Mouse (Mus musculus): ENCODE measurements around the gene Adap1. TPM values are rescaled to one million over a fixed set of nuclear protein-coding genes. Genes with fewer than 3 reads are reported as not detected.
"Not testable (repeated sequence)": the region's sequence is repeated elsewhere in the genome, so short reads cannot be mapped to it uniquely, and the experiment has no call there.

Adap1 gene
- total RNA-seq, 2 experiments from 2014 or later = 229 to 237 TPM

DNA sequence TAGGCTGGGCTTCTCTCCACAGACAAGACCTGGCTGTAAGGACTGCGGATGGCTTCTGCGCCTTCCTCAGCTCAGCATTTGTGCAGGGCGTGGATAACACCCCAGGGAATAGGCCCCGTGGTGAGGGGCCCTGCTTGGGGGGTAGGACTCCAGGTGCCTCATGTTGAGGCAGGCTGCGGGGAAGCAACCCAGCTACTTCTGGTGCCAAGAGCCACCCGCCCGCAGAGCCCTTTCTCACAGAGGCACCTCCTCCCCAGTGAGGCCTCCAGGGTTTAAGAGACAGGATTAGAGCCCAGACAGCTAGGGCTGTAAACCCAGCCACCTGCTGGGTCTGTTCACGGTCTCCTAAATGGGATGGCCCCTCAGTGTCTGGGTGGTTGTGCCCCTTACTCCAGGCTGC, 26.2 kb upstream of the Adap1 start:
- no peak for DNase-seq (ENCODE audit: low spot score in 2 of 2)

- no peak for DNase-seq (ENCODE audit: low spot score in 2 of 2)
These were observed 25.7 kb upstream of the Adap1 start, which contains the start of gene Cox19 for GRCm38 (mm10) chr5:139351134-139351533. Gene Cox19, minus strand, starts transcription at chr5:139351418.

DNA sequence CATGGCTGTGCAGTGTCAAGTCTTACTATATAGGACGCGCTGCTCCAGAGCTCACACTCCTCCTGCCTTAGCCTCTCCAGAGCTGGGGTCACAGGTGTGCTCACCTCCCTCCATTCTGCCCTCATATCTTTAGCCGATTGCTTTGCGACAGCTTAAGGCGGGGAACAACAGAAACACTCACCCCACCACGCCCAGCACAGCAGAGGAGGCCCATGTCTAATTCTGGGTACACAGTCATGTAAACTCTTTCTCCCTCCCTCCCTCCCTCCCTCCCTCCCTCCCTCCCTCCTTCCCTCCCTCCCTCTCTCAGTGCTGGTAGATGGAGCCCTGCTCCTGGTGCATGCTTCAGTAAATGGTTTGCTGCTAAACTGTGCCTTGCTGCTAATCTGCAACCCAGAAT, 24.3 kb upstream of the Adap1 start:
- no peak for DNase-seq (ENCODE audit: low spot score in 2 of 2)

GRCm38 (mm10) chr5:139347225-139347624, 21.8 kb upstream of the Adap1 start:
- DNase-seq (ENCODE audit: low spot score in 2 of 2) = no peak

DNA sequence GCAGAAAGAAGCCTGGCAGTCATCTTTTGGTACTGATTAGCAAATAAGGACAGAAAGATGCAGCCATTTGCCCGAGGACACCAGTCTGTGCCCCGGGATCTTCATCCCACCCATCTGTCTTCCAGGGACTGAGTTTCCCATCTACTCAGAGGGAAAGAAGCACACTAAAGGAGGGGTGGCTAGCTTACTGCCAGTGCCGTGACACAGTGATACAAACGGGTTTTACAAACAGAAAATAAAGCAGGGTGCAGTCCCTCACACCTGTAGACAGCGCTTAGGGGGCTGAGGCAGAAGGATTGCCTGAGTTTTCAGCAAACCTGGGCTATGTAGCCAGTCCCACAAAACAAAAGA, 19.9 kb upstream of the Adap1 start:
- DNase-seq (ENCODE audit: low spot score in 2 of 2) = no peak

DNA sequence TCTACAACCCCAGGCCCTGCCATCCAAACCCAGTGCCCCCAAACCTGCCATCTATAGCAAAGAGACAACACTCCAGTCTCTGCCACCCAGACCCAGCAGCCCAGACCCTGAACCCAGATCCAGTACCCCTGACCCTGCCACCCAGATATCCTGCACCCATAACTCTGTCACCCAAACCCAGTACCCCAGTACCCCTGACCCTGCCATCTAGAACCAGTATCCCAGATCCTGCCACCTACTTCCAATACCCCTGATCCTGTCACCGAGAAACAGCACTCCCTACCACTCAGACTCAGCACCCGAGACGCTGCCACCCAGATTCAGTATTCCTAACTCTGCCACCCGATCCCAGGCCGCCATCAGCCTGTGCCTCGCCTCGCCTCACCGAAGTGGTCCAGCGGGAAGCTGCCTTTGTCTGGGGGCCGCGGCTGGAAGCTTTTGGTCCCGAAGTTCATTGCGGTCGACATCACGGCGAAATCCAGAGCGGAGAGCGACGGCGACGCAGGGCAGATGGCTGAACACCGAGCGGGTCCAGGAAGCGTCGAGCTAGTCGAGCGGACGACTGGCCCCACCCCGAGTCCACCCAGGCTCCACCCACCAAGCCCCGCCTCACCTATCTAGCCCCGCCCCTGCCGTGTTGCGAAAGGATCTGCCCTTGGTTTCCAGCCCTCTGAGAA, 19.4 kb upstream of the Adap1 start:
- peak; percentile 87 to 91 for DNase-seq (ENCODE audit: low spot score in 2 of 2)

GRCm38 (mm10) chr5:139344021-139344686, 18.7 kb upstream of the Adap1 start:
- peak; percentile 67 to 78 for DNase-seq (ENCODE audit: low spot score in 2 of 2)

GRCm38 (mm10) chr5:139338891-139339290, 13.5 kb upstream of the Adap1 start:
- no peak for DNase-seq (ENCODE audit: low spot score in 2 of 2)

- no peak for DNase-seq (ENCODE audit: low spot score in 2 of 2)
These were observed 13.0 kb upstream of the Adap1 start for GRCm38 (mm10) chr5:139338403-139338802.

DNA sequence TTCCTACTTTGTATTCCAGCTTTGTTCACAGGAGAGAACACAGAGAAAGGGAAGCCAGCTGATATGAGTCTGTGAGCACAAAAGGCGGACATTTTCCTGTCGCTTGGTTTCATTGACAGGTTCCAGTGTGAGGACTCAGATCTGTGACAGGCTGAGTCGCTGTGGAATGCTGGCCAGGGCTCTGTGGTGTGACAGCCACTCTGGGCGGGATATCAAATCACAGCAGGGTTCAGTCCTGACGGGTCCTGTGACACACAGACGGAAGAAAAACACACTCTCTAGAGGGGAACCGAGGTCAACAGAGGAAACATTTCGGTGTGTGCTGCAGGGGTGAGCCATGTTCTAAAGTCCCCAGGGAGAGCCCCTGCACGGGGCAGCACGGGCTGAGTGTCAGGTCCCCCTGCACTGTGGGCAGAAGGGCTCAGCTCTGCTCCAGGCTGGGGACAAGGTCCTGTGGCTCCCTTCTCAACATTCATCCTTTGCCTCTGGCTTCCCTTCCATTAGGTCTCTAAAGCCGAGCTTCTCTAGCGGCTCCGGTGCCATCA, 12.5 kb upstream of the Adap1 start:
- no peak for DNase-seq (ENCODE audit: low spot score in 2 of 2)

- DNase-seq (ENCODE audit: low spot score in 2 of 2) = no peak
These were observed 10.2 kb upstream of the Adap1 start for GRCm38 (mm10) chr5:139335634-139336033.

GRCm38 (mm10) chr5:139334394-139334793, 9.0 kb upstream of the Adap1 start:
- DNase-seq (ENCODE audit: low spot score in 2 of 2) = not testable (repeated sequence)

DNA sequence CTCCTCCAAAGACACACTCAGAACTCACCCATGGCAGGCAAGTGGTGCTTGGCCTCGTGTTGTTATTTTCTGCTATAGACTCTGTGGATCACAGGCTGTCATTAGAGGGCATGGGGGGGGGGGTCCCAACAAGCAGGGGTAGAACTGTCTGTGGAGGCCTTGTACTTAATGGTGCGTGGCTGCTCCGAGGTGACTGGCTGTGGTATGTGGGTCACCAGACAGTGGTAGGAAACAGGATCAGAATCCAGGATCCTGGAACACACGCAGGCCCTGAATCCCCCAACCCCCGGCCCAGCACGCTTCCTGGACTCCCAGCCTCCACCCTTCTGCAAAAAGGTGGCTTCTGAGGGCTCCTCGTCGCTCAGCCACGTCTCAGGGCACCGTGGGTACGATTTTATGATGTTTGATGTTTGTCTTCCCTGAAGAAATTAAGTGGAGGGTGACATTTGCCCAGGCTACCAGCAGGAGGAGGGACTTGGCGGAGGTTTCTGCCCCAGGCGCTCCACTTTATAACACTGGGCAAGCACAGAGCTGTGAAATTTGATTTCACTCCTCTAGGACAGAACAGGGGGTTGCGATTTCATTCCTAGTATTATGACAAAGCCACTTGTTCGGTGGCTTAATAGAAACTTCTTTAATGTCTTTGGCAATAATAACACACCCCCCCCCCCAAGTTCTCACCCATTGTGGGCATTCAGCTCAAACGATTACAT, 8.0 kb upstream of the Adap1 start:
- DNase-seq (ENCODE audit: low spot score in 2 of 2) = no peak

- DNase-seq (ENCODE audit: low spot score in 2 of 2) = no peak
These were observed 7.3 kb upstream of the Adap1 start for GRCm38 (mm10) chr5:139332590-139333272.

DNA sequence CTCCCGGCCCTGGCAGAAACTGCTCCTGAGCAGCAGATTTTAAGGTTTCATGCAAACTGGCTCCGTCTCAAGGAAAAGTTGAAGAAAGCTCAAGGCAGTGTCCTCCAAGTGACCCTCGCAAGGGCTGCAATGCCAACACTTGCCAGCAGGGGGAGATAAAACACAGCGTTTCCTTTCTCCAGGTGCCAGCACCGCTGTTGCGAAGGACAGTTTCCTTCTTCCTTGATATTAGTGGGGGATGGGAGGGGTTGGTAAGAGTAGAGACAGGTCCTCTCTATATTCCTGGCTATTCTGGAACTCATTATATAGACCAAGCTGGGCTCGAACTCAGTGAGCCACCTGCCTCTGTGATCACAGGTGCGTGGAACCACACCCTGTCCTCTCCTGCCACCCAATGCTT, 6.3 kb upstream of the Adap1 start:
- DNase-seq (ENCODE audit: low spot score in 2 of 2) = peak; percentile 76 to 85

GRCm38 (mm10) chr5:139330766-139331165, 5.3 kb upstream of the Adap1 start:
- no peak for DNase-seq (ENCODE audit: low spot score in 2 of 2)

DNA sequence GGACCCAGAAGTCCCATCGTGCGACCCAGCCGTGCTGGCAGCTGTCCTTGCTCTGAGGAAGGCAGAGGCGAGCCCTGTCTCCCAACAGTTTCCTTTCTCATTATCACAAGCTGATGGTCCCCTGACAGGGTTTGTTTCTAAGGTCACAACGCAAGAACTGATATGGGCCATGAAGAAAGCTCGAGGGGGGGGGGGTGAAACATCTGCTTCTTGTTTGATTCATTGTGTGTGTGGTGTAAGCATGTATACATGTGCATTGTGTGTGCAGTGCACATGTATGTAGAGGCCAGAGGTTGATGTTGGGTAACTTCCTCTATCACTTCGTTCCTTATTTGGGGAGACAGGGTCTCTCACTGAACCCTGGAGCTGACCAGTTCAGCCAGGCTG, 2.2 kb upstream of the Adap1 start:
- no peak for DNase-seq (ENCODE audit: low spot score in 2 of 2)

GRCm38 (mm10) chr5:139326986-139327633, 1.7 kb upstream of the Adap1 start:
- no peak for DNase-seq (ENCODE audit: low spot score in 2 of 2)

GRCm38 (mm10) chr5:139326111-139326696, 782 bp upstream of the Adap1 start:
- DNase-seq (ENCODE audit: low spot score in 2 of 2) = no peak

GRCm38 (mm10) chr5:139324691-139325394, 579 bp downstream of the Adap1 start:
- DNase-seq (ENCODE audit: low spot score in 2 of 2) = peak; percentile 47 to 56
